ENCODE assay signal across 11 mouse cellular contexts in the genomic region with DNA sequence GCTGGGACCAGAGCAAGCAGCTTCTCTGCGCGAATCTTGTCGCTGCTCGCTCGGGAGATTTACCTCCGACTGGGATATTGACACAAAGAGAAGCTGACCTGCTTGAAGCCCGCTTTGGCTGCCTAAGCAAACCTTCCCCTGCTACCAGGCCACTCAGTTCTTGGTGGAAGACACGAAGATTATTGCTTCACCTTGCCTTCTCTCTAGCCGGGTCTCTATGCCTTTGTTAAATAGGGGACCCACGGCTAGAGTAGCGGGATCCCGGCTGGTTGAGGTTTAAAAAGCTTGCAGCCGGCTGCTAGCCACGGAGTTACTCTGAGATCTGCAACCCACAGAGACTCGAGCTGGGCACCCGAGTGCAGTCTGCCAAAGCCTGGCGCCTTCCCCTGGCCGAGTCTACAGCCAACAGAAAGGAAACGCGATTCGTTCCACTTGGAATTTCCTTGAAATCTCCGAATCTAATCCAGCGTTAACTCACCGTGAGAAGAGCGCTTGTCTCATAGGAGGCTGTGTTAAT. TPM values are rescaled to one million over a fixed set of nuclear protein-coding genes. Genes with fewer than 3 reads are reported as not detected.
DNase-seq lines count a peak whose midpoint lies in the region; ATAC-seq lines count a peak whose summit lies in the region.
"Had no signal": no experiment of that assay in that cellular context is flagged by ENCODE, and none has a peak within 500 bp of the region (broad histone marks: within the 10 kb centered on the region; RNA-seq: fewer than 3 reads in every experiment).

No protein-coding gene starts in this region.

- DNase-seq in intestine, embryonic 14.5 days (ENCODE audit: low spot score) = peak; percentile 73
- DNase-seq in R1 (ENCODE audit: low read depth, low spot score) = peak; percentile 36
- DNase-seq in midbrain, embryonic 14.5 days = peak; percentile 75
- no peak for DNase-seq in T-cell, adult 2 months (ENCODE audit: low spot score)
- no peak for DNase-seq in gastrocnemius, postnatal 25 days
- no peak for DNase-seq in left cerebral cortex, adult 11 months (ENCODE audit: low spot score)
- DNase-seq: layer of hippocampus, adult 9-11 months had no signal

- H3K4me1 ChIP-seq in intestine, embryonic 14.5 days (replicated peaks; ENCODE audit: control insufficient read depth, insufficient read depth, low read length) = peaks cover 13% of the 10 kb centered on the region; the same call in 1 of the 2 replicates
- peaks cover 21% of the 10 kb centered on the region for H3K4me1 ChIP-seq in intestine, embryonic 15.5 days (replicated peaks)
- H3K4me1 ChIP-seq in forebrain, embryonic 13.5 days = peaks cover 30% of the 10 kb centered on the region
- H3K4me1 ChIP-seq in midbrain, embryonic 14.5 days (ENCODE audit: control insufficient read depth, insufficient read depth, low read length) = 0 out of 2 replicates have a peak, but pooled peaks cover 11% of the 10 kb centered on the region

- no peaks in the 10 kb centered on the region for H3K9me3 ChIP-seq in intestine, embryonic 14.5 days (ENCODE audit: control insufficient read depth, low read length)
- no peaks in the 10 kb centered on the region for H3K9me3 ChIP-seq in intestine, embryonic 15.5 days
- H3K9me3 ChIP-seq in forebrain, embryonic 13.5 days (replicated peaks) = no peaks in the 10 kb centered on the region
- no peaks in the 10 kb centered on the region for H3K9me3 ChIP-seq in midbrain, embryonic 14.5 days (ENCODE audit: control insufficient read depth, low read length)

- no peaks in the 10 kb centered on the region for H3K36me3 ChIP-seq in intestine, embryonic 14.5 days (ENCODE audit: control insufficient read depth, insufficient read depth, low read length)
- no peaks in the 10 kb centered on the region for H3K36me3 ChIP-seq in intestine, embryonic 15.5 days
- H3K36me3 ChIP-seq in forebrain, embryonic 13.5 days (ENCODE audit: poor library complexity, severe bottlenecking) = no peaks in the 10 kb centered on the region
- no peaks in the 10 kb centered on the region for H3K36me3 ChIP-seq in midbrain, embryonic 14.5 days (ENCODE audit: control insufficient read depth, insufficient read depth, low read length)

- H3K27ac ChIP-seq in intestine, embryonic 14.5 days (ENCODE audit: low read depth) = no peak overlapping the region
- no peak overlapping the region for H3K27ac ChIP-seq in intestine, embryonic 15.5 days
- H3K27ac ChIP-seq in forebrain, embryonic 13.5 days = no peak overlapping the region
- H3K27ac ChIP-seq in midbrain, embryonic 14.5 days (replicated peaks; ENCODE audit: low read depth, low read length) = peak overlapping the region; percentile 14

- H3K27me3 ChIP-seq in intestine, embryonic 14.5 days (replicated peaks; ENCODE audit: control insufficient read depth, insufficient read depth, low read length) = peaks cover 98% of the 10 kb centered on the region
- peaks cover 87% of the 10 kb centered on the region for H3K27me3 ChIP-seq in intestine, embryonic 15.5 days (replicated peaks)
- H3K27me3 ChIP-seq in forebrain, embryonic 13.5 days = peaks cover 96% of the 10 kb centered on the region
- H3K27me3 ChIP-seq in midbrain, embryonic 14.5 days (ENCODE audit: control insufficient read depth, insufficient read depth, low read length) = peaks cover 89% of the 10 kb centered on the region
- H3K27me3 ChIP-seq: CH12.LX had no signal

- H3K4me2 ChIP-seq in intestine, embryonic 14.5 days (ENCODE audit: low read length) = no peak overlapping the region
- no peak overlapping the region for H3K4me2 ChIP-seq in intestine, embryonic 15.5 days (replicated peaks)
- H3K4me2 ChIP-seq in forebrain, embryonic 13.5 days = peak overlapping the region; percentile 15
- peak overlapping the region; percentile 60 for H3K4me2 ChIP-seq in midbrain, embryonic 14.5 days (ENCODE audit: low read length)

- no peak overlapping the region for H3K4me3 ChIP-seq in intestine, embryonic 14.5 days (ENCODE audit: low read depth, low read length)
- H3K4me3 ChIP-seq in intestine, embryonic 15.5 days (replicated peaks) = no peak overlapping the region
- peak overlapping the region; percentile 42; the same call in 1 of the 2 replicates for H3K4me3 ChIP-seq in forebrain, embryonic 13.5 days
- peak overlapping the region; percentile 45 for H3K4me3 ChIP-seq in midbrain, embryonic 14.5 days (replicated peaks; ENCODE audit: low read depth, low read length)

- 2% methylated on average over 25 of the region's 25 CpGs for WGBS in intestine, embryonic 14.5 days
- 2% methylated on average over 25 of the region's 25 CpGs for WGBS in intestine, embryonic 15.5 days
- WGBS in forebrain, embryonic 13.5 days = under 1% methylated on average over 25 of the region's 25 CpGs
- WGBS in midbrain, embryonic 14.5 days = under 1% methylated on average over 25 of the region's 25 CpGs

- H3K9ac ChIP-seq in intestine, embryonic 14.5 days (ENCODE audit: low read length) = no peak overlapping the region
- H3K9ac ChIP-seq in intestine, embryonic 15.5 days = no peak overlapping the region
- H3K9ac ChIP-seq in forebrain, embryonic 13.5 days = no peak overlapping the region
- H3K9ac ChIP-seq in midbrain, embryonic 14.5 days (replicated peaks; ENCODE audit: low read length) = peak overlapping the region; percentile 46

- ATAC-seq in intestine, embryonic 14.5 days (replicated peaks; ENCODE audit: low FRiP score, low TSS enrichment, low read depth) = no peak
- ATAC-seq in intestine, embryonic 15.5 days = no peak
- no peak for ATAC-seq in forebrain, embryonic 13.5 days
- no peak for ATAC-seq in midbrain, embryonic 14.5 days (ENCODE audit: low FRiP score, low TSS enrichment)

RNA-seq across cellular contexts. Expression of a gene that starts 8.2 kb away (rescaled TPM):
- not detected in 2 replicates for polyA plus RNA-seq in intestine, embryonic 14.5 days (2014; fragmentation: Nextera tagmentation; extraction: Ambion mirVana)
- 0.01 TPM in 1 of 2 replicates, not detected in the other for polyA plus RNA-seq in intestine, embryonic 15.5 days (2015; fragmentation: Nextera tagmentation; extraction: Ambion mirVana)
- polyA plus RNA-seq in forebrain, embryonic 13.5 days (2015; fragmentation: Nextera tagmentation; extraction: Ambion mirVana) = 0.06 TPM in 2 replicates
- polyA plus RNA-seq in midbrain, embryonic 14.5 days (2014; fragmentation: Nextera tagmentation; extraction: Ambion mirVana) = 9.2 and 11.3 TPM in 2 replicates
- under 1 TPM; 0.03 TPM for total RNA-seq in gastrocnemius, postnatal 25 days (2021)
- polyA plus RNA-seq: lung, embryonic 16.5 days had no signal

RNA-seq across cellular contexts. Expression of a gene that starts 53.6 kb away (rescaled TPM):
- polyA plus RNA-seq in intestine, embryonic 14.5 days (2014; fragmentation: Nextera tagmentation; extraction: Ambion mirVana) = 44.7 and 45.6 TPM in 2 replicates
- polyA plus RNA-seq in intestine, embryonic 15.5 days (2015; fragmentation: Nextera tagmentation; extraction: Ambion mirVana) = 44.0 and 47.6 TPM in 2 replicates
- 41.3 and 42.4 TPM in 2 replicates for polyA plus RNA-seq in forebrain, embryonic 13.5 days (2015; fragmentation: Nextera tagmentation; extraction: Ambion mirVana)
- polyA plus RNA-seq in midbrain, embryonic 14.5 days (2014; fragmentation: Nextera tagmentation; extraction: Ambion mirVana) = 38.3 and 39.8 TPM in 2 replicates
- 10 to 100 TPM; 13.7 to 16.3 TPM for total RNA-seq in gastrocnemius, postnatal 25 days (2021)

Comparison
In these comparisons a context has a peak if more than half of its experiments do, and no peak if none do; other contexts are left out.
1. DNase-seq: peak in intestine, embryonic 14.5 days (single experiment), R1 (single experiment) and midbrain, embryonic 14.5 days (single experiment); none in T-cell, adult 2 months (single experiment), gastrocnemius, postnatal 25 days (single experiment) and left cerebral cortex, adult 11 months (single experiment).
2. H3K4me2 ChIP-seq: peak in forebrain, embryonic 13.5 days (single experiment) and midbrain, embryonic 14.5 days (single experiment); none in intestine, embryonic 14.5 days (single experiment) and intestine, embryonic 15.5 days (single experiment).
3. H3K4me3 ChIP-seq: peak in forebrain, embryonic 13.5 days (single experiment) and midbrain, embryonic 14.5 days (single experiment); none in intestine, embryonic 14.5 days (single experiment) and intestine, embryonic 15.5 days (single experiment).